Mouse (Mus musculus) C2C12 (cell line): ENCODE data around the gene Top2a. TPM values are rescaled to one million over a fixed set of nuclear protein-coding genes. Genes with fewer than 3 reads are reported as not detected.

Source experiments
- H3K27me3 ChIP-seq: one replicate; pipeline ENCODE4 v1.6.1; 2011; ENCODE audit not compliant: control insufficient read depth, insufficient read depth, insufficient read length
- H3K36me3 ChIP-seq: one replicate; pipeline ENCODE4 v1.6.1; 2011; ENCODE audit not compliant: control insufficient read depth, insufficient read depth
- H3K4me3 ChIP-seq: one replicate; pipeline ENCODE4 v1.5.1; 2011; ENCODE audit warnings: mild to moderate bottlenecking, control low read depth; ENCODE audit not compliant: poor library complexity, insufficient read depth, severe bottlenecking
- H3K79me2 ChIP-seq: one replicate; pipeline ENCODE4 v1.6.1; 2011; ENCODE audit not compliant: control insufficient read depth, insufficient read depth
- H3K79me3 ChIP-seq: one replicate; pipeline ENCODE4 v1.6.1; 2011; ENCODE audit warnings: low read depth, control low read depth
- H3ac ChIP-seq: one replicate; pipeline ENCODE3; 2011; ENCODE audit warnings: low read depth; ENCODE audit not compliant: control insufficient read depth, insufficient read length
- CEBPB ChIP-seq: IDR thresholded peaks from one replicate; pipeline ENCODE4 v1.6.1; 2011; ENCODE audit warnings: low read depth, mild to moderate bottlenecking, control low read depth, moderate library complexity
- CTCF ChIP-seq: IDR thresholded peaks from one replicate; pipeline ENCODE4 v1.5.1; 2011; ENCODE audit not compliant: control insufficient read depth, insufficient read depth, insufficient read length
- FOSL1 ChIP-seq: IDR thresholded peaks from one replicate; pipeline ENCODE4 v1.8.0; 2011; ENCODE audit warnings: mild to moderate bottlenecking, low read length; ENCODE audit not compliant: poor library complexity, insufficient read depth, severe bottlenecking
- MAX ChIP-seq: IDR thresholded peaks from one replicate; pipeline ENCODE4 v1.6.1; 2011; ENCODE audit warnings: mild to moderate bottlenecking, control low read depth
- MYOD1 ChIP-seq: IDR thresholded peaks from one replicate; pipeline ENCODE4 v1.6.1; 2011; ENCODE audit warnings: low read depth; ENCODE audit not compliant: control insufficient read depth, insufficient read length
- MYOG ChIP-seq: IDR thresholded peaks from one replicate; pipeline ENCODE4 v1.6.1; 2011; ENCODE audit not compliant: control insufficient read depth, insufficient read length; ENCODE audit errors: extremely low read depth
- USF1 ChIP-seq: IDR thresholded peaks from one replicate; pipeline ENCODE4 v1.6.1; 2011; ENCODE audit warnings: low read depth, mild to moderate bottlenecking, control low read depth, moderate library complexity
- polyA plus RNA-seq: library from polyadenylated mRNA; unstranded; fragments of >200 nt; fragmentation: generic; extraction: Trizol; gene quantifications from one replicate; pipeline ENCODE4 v1.2.1, GENCODE M21; 2012; ENCODE audit warnings: missing spikeins

The Top2a gene
- polyA plus RNA-seq, 1 experiment: 83.8 TPM

DNA sequence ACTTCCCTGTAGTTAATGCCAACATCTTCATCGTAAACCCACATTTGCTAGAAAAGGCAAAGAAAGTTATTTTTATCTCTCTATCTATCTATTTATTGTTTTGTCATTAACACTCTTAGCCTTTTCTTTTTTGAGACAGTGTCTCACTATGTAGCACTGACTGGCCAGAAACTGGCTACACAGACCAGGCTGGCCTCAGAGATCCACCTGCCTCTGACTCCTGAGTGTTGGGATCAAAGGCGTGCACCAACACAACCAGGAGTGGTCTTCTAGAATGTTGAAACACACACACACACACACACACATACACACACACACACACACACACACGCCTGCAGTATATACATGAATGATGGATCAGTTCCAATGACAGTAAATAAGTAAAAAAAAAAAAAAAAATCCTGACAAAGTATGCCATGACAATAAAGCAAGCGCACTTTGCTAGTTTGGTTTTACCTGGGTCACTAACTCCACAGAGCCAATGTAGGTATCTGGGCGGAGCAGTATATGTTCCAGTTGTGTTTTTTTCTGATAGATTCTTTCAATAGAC lies 1.5 kb downstream of the Top2a start:
- Histone ChIP-seq H3K79me3 (peaks cover 60% of the 10 kb centered on the region), H3K79me2 (peaks cover 66% of the 10 kb centered on the region), H3K27me3 (no peaks in the 10 kb centered on the region), H3K4me3 (peak overlapping the region; percentile 77), H3K36me3 (peaks cover 56% of the 10 kb centered on the region), H3ac (peak overlapping the region; percentile 27)
- no peak for TF ChIP-seq CTCF
- no peak for TF ChIP-seq MYOG
- no peak for TF ChIP-seq USF1
- no peak for TF ChIP-seq CEBPB
- TF ChIP-seq MAX: no peak
- no peak for TF ChIP-seq FOSL1
- no peak for TF ChIP-seq MYOD1

- no peak overlapping the region for H3K4me3 ChIP-seq
- H3K36me3 ChIP-seq: peaks cover 82% of the 10 kb centered on the region
These were observed 4.1 kb downstream of the Top2a start for GRCm38 (mm10) chr11:99019844-99020243.

DNA sequence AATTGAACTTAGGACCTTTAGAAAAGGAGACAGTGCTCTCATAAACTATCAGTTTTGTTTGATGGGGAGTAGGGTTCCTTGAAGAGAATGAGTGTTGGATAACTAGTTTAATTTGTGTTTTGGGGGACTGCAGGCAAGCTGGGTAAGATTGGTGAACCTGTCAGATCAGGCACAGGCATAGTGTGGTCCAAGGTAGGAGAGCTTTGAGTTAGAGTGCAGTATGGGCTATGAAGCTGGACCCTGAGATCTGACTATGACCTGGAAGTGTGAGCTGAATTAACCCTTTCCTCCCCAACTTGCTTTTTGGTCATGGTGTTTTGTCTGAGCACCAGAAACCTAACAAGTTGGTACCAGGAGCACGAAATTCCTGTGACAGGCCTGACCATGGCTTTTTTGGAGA lies 10.1 kb downstream of the Top2a start:
- Histone ChIP-seq H3K36me3 (peaks cover 100% of the 10 kb centered on the region), H3K79me2 (peaks cover 58% of the 10 kb centered on the region), H3K27me3 (no peaks in the 10 kb centered on the region), H3K4me3 (no peak overlapping the region), H3K79me3 (peaks cover 27% of the 10 kb centered on the region), H3ac (no peak overlapping the region)
- TF ChIP-seq MYOD1 (no peak), FOSL1 (no peak), CEBPB (no peak), MYOG (no peak), MAX (no peak), CTCF (no peak)

More at GRCm38 (mm10) chr11:99019844-99020243, 4.1 kb downstream of the Top2a start:
- TF ChIP-seq USF1 (no peak), CEBPB (no peak), CTCF (no peak), MYOD1 (no peak), FOSL1 (no peak), MAX (no peak), MYOG (no peak)
- Histone ChIP-seq H3K79me2 (peaks cover 80% of the 10 kb centered on the region), H3ac (no peak overlapping the region), H3K79me3 (peaks cover 67% of the 10 kb centered on the region), H3K27me3 (no peaks in the 10 kb centered on the region)

GRCm38 (mm10) chr11:99010706-99011105 lies 13.3 kb downstream of the Top2a start:
- Histone ChIP-seq H3K79me2 (peaks cover 44% of the 10 kb centered on the region), H3ac (no peak overlapping the region), H3K79me3 (peaks cover 12% of the 10 kb centered on the region), H3K36me3 (peaks cover 99% of the 10 kb centered on the region), H3K27me3 (no peaks in the 10 kb centered on the region), H3K4me3 (no peak overlapping the region)
- no peak for TF ChIP-seq MYOG
- TF ChIP-seq MAX: no peak
- TF ChIP-seq USF1: no peak
- TF ChIP-seq MYOD1: no peak
- no peak for TF ChIP-seq FOSL1
- no peak for TF ChIP-seq CTCF
- no peak for TF ChIP-seq CEBPB

GRCm38 (mm10) chr11:99010124-99010523 lies 13.9 kb downstream of the Top2a start:
- H3K79me2 ChIP-seq: peaks cover 38% of the 10 kb centered on the region

DNA sequence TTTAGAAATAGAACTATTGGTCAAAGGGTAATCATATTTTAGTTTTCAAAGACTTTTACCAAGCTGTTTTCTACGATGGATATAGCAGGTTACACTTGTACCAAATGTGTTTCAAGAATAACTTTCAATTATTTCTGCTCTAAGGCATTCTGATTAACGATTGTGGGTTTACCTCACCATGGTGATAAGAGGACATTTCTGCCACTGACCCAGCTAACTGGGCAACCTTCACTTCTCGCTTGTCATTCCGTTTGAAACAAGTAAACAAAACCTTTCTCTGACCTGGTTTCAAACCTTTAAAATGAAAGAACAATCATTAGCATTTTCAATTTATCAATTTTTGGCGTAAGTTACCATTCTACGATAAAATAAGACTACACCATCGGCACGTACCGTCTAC lies 17.2 kb downstream of the Top2a start:
- H3K79me3 ChIP-seq: peaks cover 4% of the 10 kb centered on the region
- H3K36me3 ChIP-seq: peaks cover 99% of the 10 kb centered on the region
- no peaks in the 10 kb centered on the region for H3K27me3 ChIP-seq
- H3K79me2 ChIP-seq: peaks cover 6% of the 10 kb centered on the region
- no peak overlapping the region for H3K4me3 ChIP-seq
- TF ChIP-seq CEBPB: no peak
- no peak for TF ChIP-seq FOSL1
- no peak for TF ChIP-seq MYOG
- no peak for TF ChIP-seq USF1
- TF ChIP-seq CTCF: no peak
- no peak for TF ChIP-seq MYOD1
- no peak for TF ChIP-seq MAX
- no peak overlapping the region for H3ac ChIP-seq

More at GRCm38 (mm10) chr11:99010124-99010523, 13.9 kb downstream of the Top2a start:
- Histone ChIP-seq H3K79me3 (peaks cover 12% of the 10 kb centered on the region), H3ac (no peak overlapping the region), H3K36me3 (peaks cover 99% of the 10 kb centered on the region), H3K4me3 (no peak overlapping the region), H3K27me3 (no peaks in the 10 kb centered on the region)
- TF ChIP-seq CEBPB (no peak), FOSL1 (no peak), MYOD1 (no peak), MYOG (no peak), MAX (no peak), CTCF (no peak), USF1 (no peak)
